Mouse (Mus musculus) heart, postnatal 25 days (tissue): ENCODE measurements at regions not wholly inside any gene's neighbourhood (a gene's known extent, or its start where the extent isn't known, plus 50 kb on each side); places are given as distances from the start of the nearest gene placed in this dataset.
A peak's percentile ranks its signal among the peaks of the same experiment; 100 is the strongest.

Source experiments
- DNase-seq: peaks from one replicate; pipeline ENCODE4 v3.0.0; 2022; ENCODE audit warnings: low spot score
- intact Hi-C: fragments of 180-260 bp; cut with DNase I; formaldehyde crosslinking; loops from one replicate; pipeline ENCODE4 v1.15.1; 2025

DNA sequence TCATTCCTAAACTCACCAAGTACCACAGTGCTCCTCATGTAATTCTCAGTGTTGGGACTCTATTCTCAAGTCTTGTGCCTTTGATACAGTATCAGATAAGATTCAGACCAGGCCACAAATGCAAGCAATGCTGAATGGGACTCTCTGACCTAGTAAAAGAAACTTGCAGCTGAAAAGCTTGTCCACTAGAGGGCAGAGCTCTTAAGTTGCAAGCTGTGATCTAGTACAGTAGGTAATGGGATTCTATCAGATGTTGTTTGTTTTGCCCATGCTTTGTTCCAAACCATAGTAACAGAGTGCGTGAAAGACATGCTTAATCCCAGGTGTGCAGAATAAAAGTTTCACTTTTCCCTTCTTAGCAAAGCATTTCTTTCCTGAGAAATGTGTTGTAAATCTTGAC, 383.2 kb upstream of the Chrm2 start:
- no peak for DNase-seq
- intact Hi-C loops, result loop anchor here (5.0 to 10.0 kb wide), 3 partner anchors 243 to 1043 kb away; partner anchors contain the start of gene Chrm2

DNA sequence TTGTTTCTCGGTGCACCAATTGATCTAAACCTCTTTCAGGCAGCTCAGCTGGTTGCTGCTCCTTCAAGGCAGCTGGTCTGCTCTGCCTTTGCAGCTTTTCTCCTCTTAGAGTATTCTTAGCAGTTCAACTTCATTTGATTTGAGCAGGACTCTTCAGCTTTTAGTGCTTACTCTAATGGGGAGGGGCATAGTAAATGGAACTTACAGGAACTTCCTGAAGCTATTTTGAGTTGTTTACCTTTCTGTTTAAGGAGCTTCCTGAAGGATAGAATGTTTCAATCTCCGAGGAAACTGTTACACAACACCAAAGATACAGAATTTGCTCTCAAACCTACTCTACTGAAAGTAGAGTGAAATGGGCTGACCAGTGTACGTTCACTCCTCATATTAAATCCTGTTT, 385.8 kb upstream of the Chrm2 start:
- DNase-seq, result no peak
- intact Hi-C loops, result loop anchor here (10.0 kb wide), 1 partner anchor 383 kb away; the partner anchor contains the start of gene Chrm2

DNA sequence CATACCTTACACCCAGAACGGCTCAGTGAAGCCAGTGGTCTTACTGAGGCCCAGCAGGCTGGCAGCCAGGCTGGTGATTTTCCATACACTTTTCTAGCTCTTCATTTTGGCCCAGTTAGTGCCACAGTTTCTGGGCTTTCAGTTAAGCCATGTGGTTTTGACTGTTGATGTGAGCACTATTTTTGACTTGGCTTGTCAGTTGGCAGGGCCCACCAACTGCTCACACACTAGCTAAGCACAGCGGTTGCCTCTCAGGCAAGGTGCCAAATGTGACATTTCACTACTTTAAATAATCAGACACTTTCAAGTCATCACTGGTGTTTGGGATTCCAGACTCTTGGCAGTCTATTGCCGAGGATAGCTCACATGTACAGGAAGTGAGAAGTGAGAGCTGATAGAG, 399.0 kb upstream of the Chrm2 start:
- peak; percentile 5 for DNase-seq
- intact Hi-C loops, result no loop called here

DNA sequence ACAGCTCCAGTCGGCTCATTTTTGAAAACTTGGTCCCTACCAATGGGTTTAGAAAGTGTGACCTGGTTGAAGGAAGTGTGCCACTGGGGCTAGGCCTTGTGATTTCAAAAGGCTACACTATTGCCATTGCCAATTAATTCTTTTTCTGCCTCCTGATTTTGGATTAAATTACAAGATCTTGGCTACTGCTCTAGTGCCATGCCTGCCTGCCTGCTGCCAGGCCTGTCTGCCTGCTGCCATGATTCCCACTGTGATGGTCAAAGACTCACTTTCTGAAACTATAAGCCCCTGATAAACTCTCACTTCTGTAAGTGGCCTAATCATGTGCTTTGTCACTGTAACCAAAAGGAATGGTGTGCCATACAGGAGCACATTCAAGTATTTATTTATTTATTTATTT, 400.4 kb upstream of the Mtpn start:
- intact Hi-C loops, result no loop called here

DNA sequence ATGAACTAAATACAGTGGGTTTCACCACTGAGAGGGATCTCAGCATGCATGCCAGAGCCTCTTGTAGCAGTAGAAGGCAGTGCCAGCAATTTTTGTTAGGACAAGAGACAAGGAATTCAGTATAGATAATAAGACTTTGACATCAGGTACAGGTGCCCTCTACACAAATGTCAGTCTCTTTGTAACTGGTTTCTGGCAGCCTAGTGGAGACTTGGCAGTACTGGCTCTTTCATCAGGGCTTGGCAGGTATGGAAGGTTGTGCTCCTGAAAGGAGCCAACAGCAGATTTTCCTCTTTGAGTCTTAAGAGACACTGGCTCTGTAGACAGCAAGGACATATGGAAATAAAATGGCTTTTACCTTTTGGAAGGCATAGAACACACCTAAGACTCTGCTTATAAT, 384.5 kb upstream of the Mtpn start:
- no peak for DNase-seq
- intact Hi-C loops, result no loop called here

More for the DNA sequence above, 400.4 kb upstream of the Mtpn start:
- no peak for DNase-seq

DNA sequence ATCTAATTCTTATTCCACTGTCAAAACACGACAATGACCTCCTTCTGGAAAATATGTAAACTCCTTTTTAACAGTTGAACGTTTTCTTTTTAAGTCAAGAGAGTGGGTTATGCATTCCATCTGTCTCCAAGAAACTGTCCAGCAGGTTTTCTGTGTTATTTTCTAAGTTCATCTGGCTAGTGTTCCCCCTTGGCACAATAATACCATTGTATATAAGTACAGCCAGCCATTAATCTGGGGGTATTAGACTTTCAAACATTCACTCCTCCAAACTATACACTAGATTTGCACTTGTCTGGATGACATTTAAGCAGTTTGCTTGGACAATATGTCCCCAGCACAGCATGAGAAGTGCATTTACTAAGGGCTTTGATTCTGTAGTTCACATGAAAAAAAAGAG, 358.3 kb upstream of the Mtpn start:
- no peak for DNase-seq

DNA sequence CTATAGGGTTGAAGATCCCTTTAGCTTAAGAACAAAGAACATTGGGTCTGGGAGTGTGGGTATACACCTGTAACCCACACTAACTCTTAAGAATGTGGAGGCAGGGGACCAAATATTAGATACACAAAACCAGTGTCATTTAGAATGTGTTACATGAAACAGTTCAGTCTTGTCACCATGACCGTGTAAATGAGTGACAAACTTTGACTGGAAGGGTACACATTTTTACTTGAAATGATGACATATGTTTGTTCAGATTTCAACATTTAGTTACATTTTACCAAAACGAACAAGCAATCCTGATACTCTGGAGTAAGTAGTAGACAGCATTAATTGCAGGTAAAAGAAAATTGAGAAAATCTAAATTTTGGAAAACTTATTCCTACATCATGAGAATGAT, 356.0 kb upstream of the Mtpn start:
- no peak for DNase-seq
- intact Hi-C loops, result no loop called here

More for the DNA sequence above, 358.3 kb upstream of the Mtpn start:
- intact Hi-C loops, result no loop called here

DNA sequence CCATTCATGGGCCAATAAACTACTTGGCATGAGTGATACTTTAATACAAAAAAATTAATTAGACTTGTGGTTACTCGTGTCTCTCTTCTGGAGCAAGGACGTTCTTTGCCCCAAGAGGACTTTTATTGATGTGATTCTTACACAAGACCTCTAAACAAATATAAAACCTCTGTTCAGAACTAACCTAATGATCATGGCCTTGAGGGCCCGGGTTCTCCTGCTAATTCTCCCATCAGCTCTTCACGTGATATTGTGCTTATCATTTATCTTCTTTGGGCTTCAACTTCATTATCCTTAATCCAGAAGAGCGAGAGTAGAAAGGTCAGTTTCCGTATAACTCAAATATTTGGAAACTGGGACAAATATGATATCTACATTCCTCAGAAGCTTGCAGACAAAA, 335.0 kb upstream of the Mtpn start:
- DNase-seq, result no peak
- intact Hi-C loops, result no loop called here

DNA sequence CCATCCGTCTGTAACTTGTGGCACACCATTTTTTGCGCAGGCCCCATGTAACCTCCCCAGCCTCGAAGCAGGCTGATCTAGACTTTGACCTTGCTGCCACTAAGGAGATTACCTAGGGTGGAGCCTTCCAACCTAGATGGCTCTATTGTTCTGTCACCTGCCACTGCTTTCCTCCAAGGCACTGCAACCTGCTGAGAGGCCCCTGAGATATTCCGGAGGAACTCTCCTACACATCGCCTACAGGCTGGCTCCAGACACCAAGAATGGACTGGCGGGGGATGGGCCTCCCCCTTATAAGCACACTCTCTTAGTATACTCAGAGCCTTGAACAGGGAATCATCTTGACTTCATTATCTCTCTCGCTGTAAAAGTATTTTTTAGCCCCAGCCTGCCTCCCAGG, 331.7 kb upstream of the Mtpn start:
- intact Hi-C loops, result no loop called here
- no peak for DNase-seq

DNA sequence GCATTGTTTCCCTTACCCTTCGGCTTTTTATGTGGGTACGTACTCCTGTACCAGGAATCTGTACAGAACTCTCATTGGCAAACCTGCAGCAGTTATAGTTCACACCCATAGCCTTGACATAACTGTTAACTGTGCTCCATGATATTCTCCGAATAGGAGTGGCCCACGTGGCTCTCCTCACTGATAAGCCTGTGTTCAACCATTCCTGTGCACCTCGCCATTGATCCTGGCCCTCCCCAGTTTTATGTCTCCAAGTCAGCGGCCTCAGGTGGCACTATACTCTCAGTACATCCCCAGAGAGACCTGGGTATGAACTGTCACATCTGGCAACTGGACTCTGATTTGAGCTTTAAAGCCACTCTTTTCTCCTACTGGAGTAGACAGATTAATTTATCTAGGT, 324.5 kb upstream of the Mtpn start:
- no peak for DNase-seq
- intact Hi-C loops, result no loop called here

DNA sequence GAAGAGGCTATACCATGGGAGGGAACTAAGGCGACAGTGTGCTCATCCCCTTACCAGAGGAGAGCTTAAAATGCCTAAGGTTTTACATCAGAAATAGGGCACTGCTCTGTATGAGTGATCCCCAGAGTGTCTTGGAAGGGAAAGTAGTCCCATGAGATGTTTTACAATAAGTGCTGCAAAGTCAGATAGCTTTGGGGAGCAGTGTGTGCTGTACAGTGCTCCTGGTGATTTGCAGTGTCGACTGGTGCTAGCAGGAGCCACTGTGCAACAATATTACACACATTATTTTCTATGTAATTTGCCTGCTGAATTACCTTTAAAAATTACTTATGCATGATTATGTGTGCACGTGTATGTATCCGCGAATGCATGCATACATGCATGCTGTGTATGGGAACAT, 314.3 kb upstream of the Mtpn start:
- intact Hi-C loops, result no loop called here
- DNase-seq, result no peak

DNA sequence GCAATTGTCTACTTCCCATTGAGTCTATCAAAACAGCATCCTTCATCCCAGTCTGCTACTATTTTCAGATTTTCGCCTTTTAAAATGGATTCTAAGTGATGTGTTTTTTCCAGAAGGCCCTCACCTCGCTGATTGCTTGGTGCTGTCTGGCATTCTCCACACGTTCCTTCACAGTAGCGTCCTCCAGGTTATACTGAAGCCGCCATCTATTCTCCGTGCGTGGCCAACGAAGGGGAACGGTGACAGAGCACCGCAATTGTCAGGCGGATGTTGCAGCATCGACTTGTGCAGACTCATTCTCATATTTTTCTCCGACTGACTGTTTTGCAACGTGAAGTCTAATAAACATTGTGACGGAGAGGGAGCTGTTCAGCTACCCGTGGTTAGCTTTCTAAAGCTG, 277.0 kb upstream of the Mtpn start:
- intact Hi-C loops, result no loop called here

DNA sequence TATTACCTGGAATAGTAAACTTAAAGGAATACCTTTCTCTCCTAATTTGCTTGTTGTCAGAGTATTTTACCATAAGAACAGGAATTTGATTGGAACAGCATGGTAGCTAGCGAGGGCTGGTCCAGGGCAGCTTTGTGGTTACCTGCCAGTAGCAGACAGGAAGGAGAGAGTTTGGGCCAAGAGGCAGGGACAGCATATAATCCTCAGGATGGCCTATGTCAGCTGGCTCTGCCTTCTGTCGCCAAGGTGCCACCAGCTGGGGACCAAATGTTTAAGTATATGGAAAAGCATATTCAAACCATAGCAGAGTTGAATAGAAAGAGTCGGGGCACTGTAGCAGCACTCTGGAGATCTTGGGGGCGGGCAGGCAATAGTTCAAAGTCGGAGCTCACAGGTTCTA, 274.8 kb upstream of the Mtpn start:
- DNase-seq, result no peak
- intact Hi-C loops, result no loop called here

More for the DNA sequence above, 277.0 kb upstream of the Mtpn start:
- no peak for DNase-seq

DNA sequence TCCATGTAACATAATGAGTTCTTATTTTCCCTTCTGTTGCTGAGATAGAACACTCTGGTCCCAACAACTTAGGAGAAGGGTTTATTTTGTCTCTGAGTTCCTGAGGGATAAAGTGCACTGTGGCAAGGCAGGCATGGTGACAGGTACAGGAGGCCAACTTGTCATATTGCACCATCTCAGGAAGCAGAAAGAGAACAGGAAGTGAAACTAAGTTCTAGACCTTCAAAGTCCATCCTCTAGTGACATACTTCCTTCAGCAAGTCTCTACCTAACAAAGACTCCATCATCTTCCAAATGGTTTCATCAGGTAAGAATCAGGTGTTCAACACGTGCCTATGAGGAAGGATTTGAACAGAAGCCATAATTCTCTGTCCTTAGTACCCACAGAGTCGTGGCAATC, 266.1 kb upstream of the Mtpn start:
- intact Hi-C loops, result no loop called here
- DNase-seq, result no peak

DNA sequence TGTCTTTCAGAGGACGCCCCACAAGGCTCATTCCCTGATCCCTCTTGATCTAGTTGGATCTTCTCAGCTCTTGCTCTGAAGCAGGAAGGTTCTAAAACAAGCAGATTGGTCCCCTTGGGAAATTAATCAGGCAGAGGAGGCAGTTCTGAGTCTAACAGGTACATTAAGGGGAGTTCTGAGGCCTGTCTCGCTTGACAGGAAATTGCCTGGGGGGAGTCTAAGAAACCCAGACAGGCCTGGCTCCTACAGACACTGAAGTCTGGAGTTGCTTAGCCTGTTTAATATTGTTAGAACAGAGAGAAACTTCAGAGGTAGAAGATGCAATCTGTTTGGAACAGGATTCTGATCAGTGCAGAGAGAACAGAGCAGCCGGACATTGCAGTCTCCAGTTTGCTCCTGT, 264.4 kb upstream of the Mtpn start:
- no peak for DNase-seq
- intact Hi-C loops, result no loop called here

DNA sequence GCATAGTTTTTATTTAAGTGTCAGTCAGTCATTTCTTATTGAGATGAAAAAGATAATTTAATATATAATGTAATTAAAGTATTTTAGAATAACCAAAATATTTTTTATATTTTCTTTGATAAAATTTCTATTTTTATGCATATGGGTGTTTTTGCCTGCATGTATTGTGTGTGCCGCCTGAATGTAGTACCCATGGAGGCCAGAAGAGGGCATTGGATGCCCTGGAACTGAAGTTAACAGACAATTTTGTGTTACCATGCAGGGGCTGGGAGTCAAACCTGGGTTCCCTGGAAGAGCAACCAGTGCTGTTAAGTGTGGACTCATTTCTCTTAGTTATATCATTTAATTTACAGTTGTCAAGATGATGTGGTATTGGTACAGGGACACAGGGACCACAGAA, 240.0 kb upstream of the Mtpn start:
- intact Hi-C loops, result no loop called here
- DNase-seq, result no peak

DNA sequence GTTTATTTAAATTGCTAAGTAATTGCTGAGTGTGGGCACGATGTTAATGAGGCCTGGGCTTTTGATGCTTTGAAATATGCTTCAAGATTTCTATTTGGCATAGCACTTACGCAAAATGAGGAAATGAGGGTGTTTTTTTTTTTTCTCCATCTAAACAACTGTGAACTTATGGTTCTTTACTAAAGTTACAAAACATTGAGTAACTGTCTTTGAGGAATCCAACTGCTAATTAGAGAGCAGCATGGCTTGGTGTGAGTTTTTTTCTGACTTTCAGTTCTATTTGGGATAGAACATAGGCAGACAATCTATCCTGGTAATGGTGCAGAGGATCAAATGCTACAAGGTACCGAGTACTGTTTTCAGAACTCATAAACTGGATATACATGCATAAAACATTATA, 231.2 kb upstream of the Mtpn start:
- intact Hi-C loops, result no loop called here
- DNase-seq, result no peak

DNA sequence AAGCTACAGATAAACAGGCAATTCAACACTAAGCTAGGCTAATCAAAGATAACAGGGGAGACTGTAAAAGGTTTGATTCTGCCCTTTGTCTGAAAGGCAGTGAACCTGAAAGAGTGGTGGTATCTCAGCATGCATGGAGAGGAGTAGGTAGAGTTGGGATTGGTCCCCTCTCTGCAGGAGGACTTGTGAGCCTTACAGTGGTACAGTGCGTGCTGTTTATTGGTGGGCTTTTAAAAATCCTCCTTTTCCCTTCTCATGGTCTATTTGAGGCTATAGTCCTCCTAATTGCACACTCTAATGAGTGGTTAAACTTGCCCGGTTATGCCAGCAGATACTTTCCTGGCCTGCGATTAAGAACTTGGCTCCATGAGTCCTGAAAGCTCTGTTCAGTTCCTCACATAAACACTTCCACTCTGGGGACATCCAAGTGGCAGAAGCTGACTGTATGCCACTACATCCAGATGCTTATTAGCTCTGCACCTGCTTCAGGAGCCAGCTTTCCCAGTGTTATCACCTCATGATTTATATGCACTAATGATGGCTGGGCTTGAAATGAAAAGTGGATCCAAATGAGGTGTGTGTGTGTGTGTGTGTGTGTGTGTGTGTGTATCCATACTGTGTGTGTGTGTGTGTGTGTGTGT, 220.0 kb upstream of the Mtpn start:
- intact Hi-C loops, result no loop called here

DNA sequence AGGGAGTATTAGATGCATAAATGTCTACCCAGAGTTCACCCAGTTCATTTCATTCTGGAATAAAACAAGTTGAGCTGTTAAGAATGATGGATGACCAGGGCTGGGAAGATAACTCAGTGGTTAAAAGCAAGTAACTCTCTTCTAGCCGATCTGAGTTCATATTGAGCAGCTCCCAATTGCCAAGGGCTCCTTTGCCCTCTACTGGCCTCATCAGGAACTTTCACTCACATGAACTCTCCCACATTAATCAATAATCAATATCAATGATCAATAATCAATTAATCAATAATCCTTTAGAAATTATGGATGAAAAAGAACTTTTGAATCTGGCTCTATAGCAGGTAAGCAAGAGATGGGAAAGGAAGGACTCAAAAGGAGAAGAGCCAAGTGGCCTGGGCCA, 206.3 kb upstream of the Mtpn start:
- DNase-seq, result no peak
- intact Hi-C loops, result no loop called here

More for the DNA sequence above, 220.0 kb upstream of the Mtpn start:
- no peak for DNase-seq

DNA sequence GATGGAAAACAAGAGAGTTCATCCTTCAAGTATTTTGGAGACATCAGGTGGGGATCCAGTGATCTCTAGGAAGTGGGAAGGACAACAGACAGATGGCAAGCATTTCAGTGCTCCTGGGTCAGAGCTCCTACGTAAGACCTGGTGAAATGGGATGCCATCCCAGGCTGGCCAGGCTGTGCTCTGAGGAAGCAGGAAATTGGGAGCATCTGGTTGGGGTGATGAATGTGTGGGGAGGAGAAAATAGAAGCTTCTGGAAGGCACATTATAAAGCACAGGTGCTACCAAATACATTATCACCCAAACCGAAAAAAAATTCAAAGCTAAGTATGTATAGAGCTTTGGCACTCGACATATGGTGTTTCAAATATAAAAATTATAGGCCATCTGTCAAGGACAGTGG, 165.9 kb upstream of the Mtpn start:
- intact Hi-C loops, result no loop called here
- no peak for DNase-seq

DNA sequence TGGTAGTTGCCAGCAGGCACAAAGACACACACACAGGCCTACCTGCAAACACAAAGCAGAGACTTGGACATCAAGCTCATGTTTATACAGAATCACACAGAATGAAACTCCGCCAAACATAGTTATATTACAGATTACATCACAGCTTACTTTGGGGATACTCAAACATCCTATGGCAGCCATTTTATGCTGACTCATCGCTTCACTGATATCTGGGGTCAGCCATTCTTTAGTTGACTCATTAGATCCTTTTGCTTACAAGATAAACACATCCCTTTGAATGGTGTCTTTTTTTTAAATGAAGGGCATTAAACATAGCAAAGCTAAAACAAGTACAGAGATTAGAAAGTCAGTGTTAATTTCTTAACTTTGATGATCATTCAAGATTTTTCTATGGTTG, 127.4 kb upstream of the Mtpn start:
- intact Hi-C loops, result no loop called here
- DNase-seq, result no peak

DNA sequence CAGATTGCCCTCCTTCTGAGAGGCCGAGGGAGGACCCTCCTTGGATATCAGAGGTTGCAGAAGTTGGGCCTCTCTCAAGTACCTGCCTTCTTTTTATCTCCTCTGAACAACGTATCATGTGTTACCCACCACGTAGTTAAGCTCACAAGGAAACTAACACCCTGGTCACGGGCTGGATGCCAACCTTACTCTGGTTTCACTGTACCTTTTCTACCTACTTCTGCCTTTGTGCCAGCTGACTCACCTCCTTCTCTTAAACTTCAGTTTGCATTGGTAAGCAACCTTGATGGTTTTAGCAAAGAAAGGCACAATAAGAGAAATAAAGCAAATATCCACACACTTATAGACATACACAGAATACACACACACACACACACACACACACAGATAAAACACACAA, 111.7 kb upstream of the Mtpn start:
- intact Hi-C loops, result no loop called here
- no peak for DNase-seq

DNA sequence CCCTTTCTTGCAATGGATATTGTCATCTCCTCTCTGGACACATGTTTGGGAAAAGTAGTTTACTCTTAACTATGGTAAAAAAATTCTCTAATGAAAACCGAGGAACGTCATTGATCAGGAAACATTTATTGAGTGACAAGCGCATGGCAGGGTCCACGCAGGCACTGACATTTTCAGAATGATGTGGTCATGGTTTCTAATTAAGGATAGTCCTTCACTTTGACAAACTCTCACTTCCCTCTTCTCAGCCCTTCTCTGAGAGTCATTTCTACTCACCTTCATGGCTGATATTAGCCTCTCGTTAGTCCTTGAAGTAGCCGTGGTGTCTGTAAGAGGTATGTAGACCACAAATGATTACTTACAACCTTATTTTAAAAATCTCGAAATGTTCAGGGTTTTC, 105.5 kb upstream of the Mtpn start:
- intact Hi-C loops, result no loop called here
- no peak for DNase-seq
